ENCODE assay signal across 12 mouse cellular contexts in genomic region chr9:52287761-52288275, GRCm38 (mm10).
DNase-seq lines count a peak whose midpoint lies in the region; ATAC-seq and TF ChIP-seq lines count a peak whose summit lies in the region.
"Had no signal": no experiment of that assay in that cellular context is flagged by ENCODE, and none has a peak within 500 bp of the region (broad histone marks: within the 10 kb centered on the region; RNA-seq: fewer than 3 reads in every experiment).

No protein-coding gene starts in this region.

- H3K4me2 ChIP-seq in hindbrain, embryonic 12.5 days (replicated peaks): no peak overlapping the region
- H3K4me2 ChIP-seq in forebrain, embryonic 14.5 days (ENCODE audit: low read length): no peak overlapping the region

- ATAC-seq in common myeloid progenitor, adult 5-6 weeks (replicated peaks; ENCODE audit: low read depth, poor library complexity, severe bottlenecking): peak; percentile 88
- peak; percentile 64 for ATAC-seq in monocyte, adult 5-6 weeks (replicated peaks; ENCODE audit: insufficient number of reproducible peaks, low FRiP score, low TSS enrichment, poor library complexity, severe bottlenecking)
- no peak for ATAC-seq in hindbrain, embryonic 12.5 days (ENCODE audit: low FRiP score)
- ATAC-seq in forebrain, embryonic 14.5 days: no peak
- ATAC-seq: hindbrain, postnatal 0 days had no signal

- H3K4me3 ChIP-seq in lung, adult 2 months (replicated peaks; ENCODE audit: extremely low read depth, low read depth, low read length): no peak overlapping the region
- H3K4me3 ChIP-seq in hindbrain, embryonic 12.5 days: no peak overlapping the region
- no peak overlapping the region for H3K4me3 ChIP-seq in forebrain, embryonic 14.5 days (ENCODE audit: low read depth, low read length)

- H3K27ac ChIP-seq in hindbrain, embryonic 12.5 days: no peak overlapping the region
- H3K27ac ChIP-seq in forebrain, embryonic 14.5 days (ENCODE audit: low read depth, low read length): no peak overlapping the region
- H3K27ac ChIP-seq: hindbrain, postnatal 0 days; limb, embryonic 15.5 days; midbrain, embryonic 13.5 days; stomach, postnatal 0 days had no signal

- H3K4me1 ChIP-seq in lung, adult 2 months (ENCODE audit: control insufficient read depth, insufficient read depth, low read length): no peaks in the 10 kb centered on the region; the same call in 1 of the 2 replicates
- peaks cover 7% of the 10 kb centered on the region; the same call in 1 of the 2 replicates for H3K4me1 ChIP-seq in hindbrain, embryonic 12.5 days
- peaks cover 9% of the 10 kb centered on the region for H3K4me1 ChIP-seq in forebrain, embryonic 14.5 days (ENCODE audit: control insufficient read depth, insufficient read depth, low read length)

- no peaks in the 10 kb centered on the region for H3K9me3 ChIP-seq in hindbrain, embryonic 12.5 days (replicated peaks)
- no peaks in the 10 kb centered on the region for H3K9me3 ChIP-seq in forebrain, embryonic 14.5 days (replicated peaks; ENCODE audit: control insufficient read depth, low read length)
- H3K9me3 ChIP-seq: limb, embryonic 15.5 days; midbrain, embryonic 13.5 days had no signal

- TF ChIP-seq POLR2A in lung, adult 2 months (IDR thresholded peaks at IDR 0.05; ENCODE audit: borderline replicate concordance, extremely low read depth, low read depth, low read length): no peak

- 55% methylated on average over 7 of the region's 7 CpGs for WGBS in lung, adult 2 months
- WGBS in hindbrain, embryonic 12.5 days: 77% methylated on average over 7 of the region's 7 CpGs
- 78% methylated on average over 7 of the region's 7 CpGs for WGBS in forebrain, embryonic 14.5 days

- no peak for TF ChIP-seq CTCF in lung, adult 2 months (IDR thresholded peaks at IDR 0.05; ENCODE audit: insufficient read depth, low read length)

- H3K9ac ChIP-seq in hindbrain, embryonic 12.5 days: no peak overlapping the region
- no peak overlapping the region for H3K9ac ChIP-seq in forebrain, embryonic 14.5 days (ENCODE audit: low read length)
- H3K9ac ChIP-seq: limb, embryonic 15.5 days had no signal

- no peaks in the 10 kb centered on the region for H3K27me3 ChIP-seq in hindbrain, embryonic 12.5 days
- H3K27me3 ChIP-seq in forebrain, embryonic 14.5 days (replicated peaks; ENCODE audit: control insufficient read depth, insufficient read depth, low read length): no peaks in the 10 kb centered on the region
- H3K27me3 ChIP-seq: midbrain, embryonic 13.5 days had no signal

- DNase-seq in heart, adult 8-10 months (ENCODE audit: low spot score): peak; percentile 18
- DNase-seq in heart, postnatal 36 days: no peak
- DNase-seq in lung, postnatal 25 days (ENCODE audit: low spot score): peak; percentile 15
- no peak for DNase-seq in lung, adult 2 months
- no peak for DNase-seq in forebrain, embryonic 14.5 days (ENCODE audit: low spot score)

- intact Hi-C loops in heart, postnatal 36 days (cut with DNase I): loop anchor here (1.0 to 10.0 kb wide), 6 partner anchors 116 to 953 kb away; no protein-coding TSS in a partner anchor

- no peaks in the 10 kb centered on the region for H3K36me3 ChIP-seq in hindbrain, embryonic 12.5 days
- no peaks in the 10 kb centered on the region for H3K36me3 ChIP-seq in forebrain, embryonic 14.5 days (ENCODE audit: control insufficient read depth, insufficient read depth, low read length)
- H3K36me3 ChIP-seq: limb, embryonic 15.5 days; midbrain, embryonic 13.5 days had no signal

Comparison
In these comparisons a context has a peak if more than half of its experiments do, and no peak if none do; other contexts are left out.
1. DNase-seq: peak in heart, adult 8-10 months (single experiment) and lung, postnatal 25 days (single experiment); none in heart, postnatal 36 days (0 of 2), lung, adult 2 months (single experiment) and forebrain, embryonic 14.5 days (single experiment).
2. ATAC-seq: peak in common myeloid progenitor, adult 5-6 weeks (single experiment) and monocyte, adult 5-6 weeks (single experiment); none in hindbrain, embryonic 12.5 days (single experiment) and forebrain, embryonic 14.5 days (single experiment).